Mouse (Mus musculus) ovary, adult 18-20 months (tissue): ENCODE data around the gene Ptpn20.

ENCODE experiments used
- DNase-seq: peaks from one replicate; pipeline ENCODE4 v3.0.0; 2022; ENCODE audit warnings: low spot score, mixed read lengths

The Ptpn20 gene

DNA sequence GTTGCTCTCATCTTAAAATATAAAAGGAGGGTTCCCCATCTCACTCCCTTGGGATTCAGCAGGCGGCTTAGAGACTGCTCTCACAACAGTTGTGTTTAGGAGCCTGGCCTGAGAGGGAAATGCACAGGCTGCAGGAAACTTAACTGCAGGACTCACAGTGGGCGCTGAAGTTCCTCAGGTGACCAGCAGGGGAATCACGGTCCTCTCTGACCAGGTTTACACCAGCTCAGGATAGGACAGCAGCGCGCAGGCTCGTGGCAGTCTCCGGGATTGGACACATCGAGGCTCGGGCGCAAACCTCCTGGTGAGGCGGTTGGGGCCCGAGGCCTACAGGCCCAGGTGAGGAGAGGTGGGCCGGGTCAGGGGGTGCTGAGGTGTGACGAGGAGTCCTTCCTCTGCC is at the start of gene Ptpn20:
TSS of gene Ptpn20 (plus strand) at position 257 of the 400 bp plus-strand sequence.
- no peak for DNase-seq

DNA sequence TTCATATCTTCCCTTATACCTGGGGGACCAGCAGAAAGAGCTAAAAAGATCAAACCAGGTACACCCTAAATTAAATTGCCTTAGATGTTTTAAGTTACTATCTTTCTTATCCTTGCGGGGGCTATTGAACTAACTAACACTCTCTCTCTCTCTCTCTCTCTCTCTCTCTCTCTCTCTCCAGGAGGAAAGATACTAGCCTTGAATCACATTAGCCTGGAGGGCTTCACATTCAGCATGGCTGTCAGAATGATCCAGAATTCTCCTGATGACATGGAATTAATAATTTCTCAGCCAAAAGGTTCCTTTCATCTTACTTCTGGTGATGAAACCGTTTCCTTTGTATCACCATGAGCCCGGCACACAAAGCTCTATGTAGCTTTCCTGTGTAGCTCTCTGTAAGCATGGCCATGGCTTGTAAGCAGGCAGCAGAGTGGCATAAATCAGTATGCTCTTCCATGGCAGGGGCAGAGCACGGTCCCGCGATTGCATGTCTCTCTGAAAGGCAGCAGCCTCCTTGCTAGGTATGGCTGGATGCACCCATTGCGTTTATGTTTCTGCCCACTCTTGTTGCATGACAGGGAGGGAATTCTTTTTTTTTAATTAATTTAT is 49.3 kb upstream of the Ptpn20 start:
- DNase-seq = no peak

DNA sequence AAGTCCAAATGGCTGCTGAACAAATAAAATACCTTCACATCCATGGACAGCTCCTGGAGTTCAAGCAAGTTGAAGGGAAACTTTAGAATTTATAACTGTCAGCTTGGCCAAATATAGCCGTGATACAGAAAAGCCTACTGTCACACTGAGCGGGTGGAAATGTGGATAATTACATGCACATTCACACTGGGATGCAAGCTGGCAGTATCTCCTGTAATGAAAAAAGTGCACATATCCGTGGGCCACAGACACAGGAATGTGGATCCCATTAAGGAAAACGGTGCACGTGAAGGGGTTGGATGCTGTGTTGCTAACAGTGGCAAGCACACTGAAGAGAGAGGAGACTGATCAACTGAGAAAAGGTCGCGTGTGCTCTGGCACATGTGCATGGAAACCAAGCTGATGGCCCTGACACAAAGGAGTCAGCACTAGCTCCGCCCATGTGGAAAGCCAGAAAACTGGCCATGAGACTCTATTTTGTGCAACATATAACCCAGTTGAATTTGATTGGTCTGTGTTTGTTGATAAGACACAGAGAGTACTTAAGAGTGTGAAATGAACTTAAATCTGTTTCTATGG is 43.4 kb upstream of the Ptpn20 start:
- DNase-seq = no peak

DNA sequence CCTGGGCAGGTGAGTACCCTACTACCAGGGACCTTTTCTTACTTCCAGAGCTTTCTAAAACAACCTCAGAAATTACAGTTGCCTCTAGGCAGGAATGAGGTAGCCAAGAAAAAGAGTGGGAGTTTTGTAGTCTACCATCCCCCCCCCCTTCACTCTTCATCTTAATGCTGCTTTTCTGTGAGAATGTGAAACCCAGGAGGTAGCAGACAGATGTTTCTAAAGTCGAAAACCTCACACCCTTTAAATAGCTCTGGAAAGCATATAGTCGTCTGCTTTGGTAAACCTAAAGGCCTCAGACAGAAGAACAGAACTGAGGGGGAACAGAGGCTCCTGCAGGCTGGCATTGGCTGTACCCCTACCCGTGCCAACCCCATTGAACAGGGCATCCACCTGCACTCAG is 40.4 kb upstream of the Ptpn20 start:
- no peak for DNase-seq

DNA sequence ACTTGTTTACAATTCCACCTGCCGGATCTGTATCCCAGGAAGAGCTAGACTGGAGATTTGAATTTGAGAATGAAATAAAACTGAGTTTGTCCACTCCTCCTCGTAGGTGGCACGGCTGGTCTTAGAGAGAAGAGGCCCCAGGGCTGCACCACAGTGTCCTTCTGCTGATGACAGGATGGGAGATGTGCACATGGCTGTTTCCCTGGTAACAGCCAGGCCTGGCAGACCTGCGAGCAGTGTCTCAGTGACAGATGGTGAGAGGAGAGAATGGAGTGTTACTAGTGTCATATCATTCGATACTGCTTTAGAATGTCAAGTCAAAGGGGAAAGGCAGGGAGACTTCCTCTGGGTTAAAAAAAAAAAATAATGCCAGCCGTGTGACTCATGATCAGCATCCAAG is 39.2 kb upstream of the Ptpn20 start:
- DNase-seq = no peak

DNA sequence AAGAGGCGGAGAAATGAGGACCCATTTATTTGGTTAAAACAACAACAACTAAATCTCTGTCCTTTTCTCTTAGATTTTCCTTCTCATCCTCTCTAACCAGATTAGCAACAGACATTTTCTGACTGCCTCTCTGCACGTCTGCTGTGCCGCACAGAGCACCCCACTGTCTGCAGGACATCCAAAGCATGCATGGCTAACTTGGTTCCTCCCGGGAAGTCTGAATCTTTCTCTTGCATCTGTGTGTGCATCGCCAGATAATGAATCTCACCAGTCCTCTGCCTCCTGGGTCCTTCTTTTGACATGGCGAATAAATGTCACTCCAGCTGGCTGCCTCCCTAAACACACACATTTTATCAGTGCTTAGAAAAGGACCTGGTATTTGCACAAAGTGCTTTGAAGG is 18.3 kb upstream of the Ptpn20 start:
- no peak for DNase-seq

DNA sequence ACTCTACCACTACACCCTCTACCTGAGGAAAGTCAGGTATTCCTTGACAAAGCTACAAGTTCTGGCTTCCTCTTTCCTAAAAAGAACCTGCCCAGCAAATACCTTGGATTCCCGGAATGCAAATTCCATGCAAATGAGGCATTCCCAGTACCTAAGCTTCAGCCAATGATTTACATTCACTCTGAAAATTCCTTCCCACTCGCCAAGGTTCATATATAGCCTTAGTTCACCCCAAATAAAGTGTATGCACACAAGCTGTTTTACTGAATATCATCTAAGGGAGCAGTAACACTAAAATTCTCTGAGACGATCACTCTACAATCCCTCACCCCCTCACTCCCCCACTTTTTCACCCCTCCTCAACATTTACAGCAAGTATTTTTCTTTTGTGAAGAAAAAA is 15.4 kb upstream of the Ptpn20 start:
- DNase-seq = no peak

DNA sequence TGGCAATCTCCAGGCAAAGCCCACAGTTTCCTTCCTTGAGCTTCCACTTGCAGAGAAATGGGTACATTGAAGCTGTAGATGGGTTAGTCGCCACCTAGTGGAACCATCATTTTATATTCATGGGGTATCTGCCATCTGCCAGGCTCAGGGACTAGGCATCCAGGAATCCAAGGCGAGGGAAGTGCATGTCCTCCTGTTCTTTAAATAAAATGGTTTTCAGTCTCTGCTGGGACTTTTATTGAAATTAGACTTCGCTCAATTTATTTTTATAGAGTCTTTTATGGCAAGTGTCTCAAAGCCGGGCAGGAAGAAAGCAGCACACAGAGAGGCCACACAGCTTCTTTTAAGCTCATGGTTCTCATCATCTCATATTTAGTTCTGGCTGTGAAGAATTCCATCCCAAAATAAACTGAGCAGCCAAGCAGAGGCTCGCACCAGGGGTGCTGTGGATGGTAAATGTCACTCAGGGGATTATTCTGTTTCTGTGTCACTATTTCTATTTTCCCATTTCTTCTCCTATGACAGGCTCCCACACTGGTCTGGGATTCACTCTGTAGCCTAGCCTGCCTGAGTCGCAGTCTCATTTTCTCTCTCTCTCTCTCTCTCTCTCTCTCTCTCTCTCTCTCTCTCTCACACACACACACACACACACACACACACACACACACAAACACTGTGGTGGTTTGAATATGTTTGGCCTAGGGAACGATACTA is 9.1 kb upstream of the Ptpn20 start:
- no peak for DNase-seq

DNA sequence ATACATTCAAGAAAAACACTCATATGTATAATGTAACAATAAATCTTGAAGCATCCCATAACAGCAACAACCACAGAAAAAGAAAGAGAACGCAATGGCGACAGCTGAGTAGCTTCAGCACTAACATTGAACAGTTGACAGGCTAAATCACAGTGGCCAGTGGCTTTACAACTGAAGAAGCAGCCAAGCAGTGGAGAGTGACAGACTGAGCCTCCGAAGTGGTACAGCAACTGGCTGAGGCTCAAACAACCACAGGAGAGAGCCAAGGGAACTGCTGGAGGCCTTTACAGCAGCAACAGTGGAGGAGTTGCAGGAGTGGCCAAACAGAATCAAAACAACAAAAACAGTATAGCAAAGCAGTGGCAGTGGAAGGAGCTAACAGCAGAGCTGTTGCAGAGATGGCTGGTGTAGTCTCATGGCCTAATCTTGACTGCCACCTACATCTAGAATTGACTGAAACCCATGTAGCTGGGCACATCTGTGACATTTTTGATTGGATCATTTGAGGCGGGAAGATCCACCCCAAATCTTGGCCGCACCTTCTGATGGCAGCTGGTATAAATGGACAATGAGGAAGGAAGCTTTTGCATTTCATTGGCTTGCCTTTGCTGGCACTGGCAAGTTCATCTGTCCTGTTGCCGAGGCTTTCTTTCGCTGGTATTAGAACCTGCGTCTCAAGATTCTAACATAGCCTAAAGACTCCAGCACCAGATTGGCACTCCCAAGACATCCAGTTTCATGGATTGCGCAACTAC is 9.5 kb downstream of the Ptpn20 start:
- DNase-seq = no peak

DNA sequence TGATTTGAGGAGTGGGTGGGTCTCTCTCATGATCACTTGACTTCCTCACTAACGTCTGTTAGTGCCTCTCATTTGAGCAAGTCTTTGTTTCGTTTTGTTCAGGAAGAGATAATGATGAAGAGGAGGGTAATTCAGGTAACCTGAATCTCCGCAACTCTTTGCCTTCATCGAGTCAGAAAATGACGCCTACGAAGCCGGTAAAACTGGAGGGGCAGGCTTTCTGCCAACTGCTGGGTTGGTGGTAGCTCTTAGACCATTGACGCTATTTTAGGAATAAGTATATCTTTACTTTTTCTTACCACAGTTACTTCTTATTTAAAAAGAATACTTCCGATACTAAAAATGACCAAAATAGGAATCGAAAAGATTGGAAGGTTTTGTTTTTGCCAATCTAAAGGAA is 18.4 kb downstream of the Ptpn20 start:
- no peak for DNase-seq

DNA sequence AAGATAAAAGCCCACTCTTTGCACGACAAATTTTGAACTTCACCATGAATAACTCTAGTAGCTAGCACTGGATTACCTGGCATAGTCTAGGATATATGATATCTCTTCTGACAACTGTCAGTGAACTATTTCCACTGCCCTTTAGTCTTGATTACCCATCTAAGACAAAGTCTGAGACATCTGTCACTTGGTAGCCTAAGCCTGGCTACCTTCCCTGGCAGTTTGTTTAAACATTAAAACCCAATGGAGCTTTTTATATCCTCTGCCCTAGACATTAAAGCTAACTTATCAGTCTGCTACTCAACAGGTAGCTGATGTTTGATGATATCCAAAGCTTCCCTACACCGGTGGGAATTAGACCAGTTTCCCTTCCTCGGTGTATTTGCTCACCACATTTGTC is 36.0 kb downstream of the Ptpn20 start:
- DNase-seq = no peak

DNA sequence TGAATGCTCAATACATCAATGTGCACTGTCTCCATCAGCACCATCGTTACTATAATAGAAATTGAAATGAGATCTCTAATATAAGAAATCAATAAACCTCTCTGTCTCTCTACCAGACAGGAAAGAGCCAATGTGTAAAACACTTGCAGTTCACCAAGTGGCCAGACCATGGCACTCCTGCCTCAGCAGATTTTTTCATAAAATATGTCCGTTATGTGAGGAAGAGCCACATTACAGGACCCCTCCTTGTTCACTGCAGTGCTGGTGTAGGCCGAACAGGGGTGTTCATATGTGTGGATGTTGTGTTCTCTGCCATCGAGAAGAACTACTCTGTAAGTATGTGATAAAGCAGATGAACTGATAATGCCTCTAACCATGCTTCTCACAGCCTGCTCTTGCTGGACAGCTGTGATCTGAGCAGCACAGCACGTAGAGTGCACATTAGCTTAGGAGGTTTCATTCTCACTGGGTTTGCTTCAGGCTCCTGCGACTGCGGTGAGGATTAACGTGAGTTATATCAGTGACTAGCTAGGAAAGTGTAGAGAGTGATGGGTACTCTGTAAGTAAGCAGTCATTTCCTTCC is 43.9 kb downstream of the Ptpn20 start:
- DNase-seq = no peak

DNA sequence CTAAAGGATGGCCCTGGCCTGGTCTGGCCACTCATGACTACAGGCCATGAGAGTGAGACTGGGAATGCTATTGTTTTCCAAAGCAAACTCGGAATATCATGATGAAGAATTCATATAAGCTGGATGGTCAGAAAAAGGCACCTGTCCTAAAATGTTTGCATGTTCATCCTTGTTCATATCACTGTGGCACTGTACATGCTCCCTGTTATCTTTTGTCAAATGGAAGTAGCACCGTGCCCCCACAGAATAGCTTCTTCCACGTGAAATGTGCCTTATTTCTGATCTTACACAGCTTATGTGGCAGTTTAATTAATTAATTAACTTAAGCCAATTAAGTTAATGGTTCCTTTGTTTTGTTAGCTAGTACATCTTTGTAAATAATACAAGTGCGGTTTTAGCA is 45.3 kb downstream of the Ptpn20 start:
- DNase-seq = no peak

DNA sequence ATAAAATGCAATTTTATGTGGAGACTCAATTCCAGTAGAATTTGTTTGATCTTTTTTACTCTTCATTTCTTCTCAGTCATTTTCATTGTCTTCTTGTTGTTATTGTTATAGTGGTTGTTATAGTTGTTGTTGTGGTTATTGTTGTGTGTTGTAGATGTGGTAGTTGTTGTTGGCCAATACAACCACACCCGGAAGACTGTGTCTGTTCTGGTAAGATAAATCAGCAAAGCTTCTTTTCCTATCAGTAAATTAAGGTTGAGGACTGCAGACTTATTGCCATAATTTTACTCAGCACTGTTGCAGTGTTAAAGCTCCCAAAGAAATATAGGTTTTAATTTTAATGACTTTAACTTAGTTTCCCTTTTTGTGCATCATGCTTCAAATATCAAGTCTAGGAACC is 45.8 kb downstream of the Ptpn20 start:
- no peak for DNase-seq

DNA sequence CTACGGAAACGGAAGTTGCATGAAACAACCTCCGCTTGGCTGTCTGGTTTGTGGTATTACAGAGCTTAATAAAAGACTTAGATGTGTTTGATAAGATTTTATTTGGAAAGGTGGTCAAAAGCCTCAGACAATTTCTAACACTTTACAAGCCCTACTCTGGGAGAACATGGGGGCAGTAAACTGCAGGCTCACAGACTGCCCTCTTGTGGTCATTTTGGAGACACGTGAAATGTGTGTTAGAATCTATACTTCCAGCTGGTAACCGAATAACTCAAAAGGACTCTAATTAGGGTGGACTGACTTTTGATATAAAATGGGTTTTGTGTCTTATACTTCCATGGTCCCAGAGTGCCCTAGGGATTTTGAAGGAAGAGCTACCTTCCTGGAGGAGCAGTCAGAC is 50.4 kb downstream of the Ptpn20 start:
- DNase-seq = no peak

DNA sequence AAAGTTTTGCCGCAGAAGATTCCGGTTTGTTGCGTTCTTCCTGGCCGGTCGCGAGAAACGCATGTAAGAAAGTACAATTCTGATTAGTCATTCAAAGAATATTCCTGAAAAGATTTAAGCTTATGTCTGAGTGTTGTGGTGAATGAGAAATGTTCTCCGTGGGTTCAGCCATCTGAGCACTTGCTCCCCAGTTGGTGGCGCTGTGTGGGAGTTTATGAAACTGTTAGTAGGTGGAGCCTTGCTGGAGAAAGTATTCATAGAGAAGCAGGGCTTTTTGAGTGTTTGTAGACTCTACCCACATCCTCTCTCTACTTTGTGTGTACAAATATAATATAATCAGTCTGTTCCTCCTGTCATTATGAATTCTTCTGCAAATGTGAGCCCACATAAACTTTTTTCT is 61.7 kb downstream of the Ptpn20 start:
- no peak for DNase-seq

DNA sequence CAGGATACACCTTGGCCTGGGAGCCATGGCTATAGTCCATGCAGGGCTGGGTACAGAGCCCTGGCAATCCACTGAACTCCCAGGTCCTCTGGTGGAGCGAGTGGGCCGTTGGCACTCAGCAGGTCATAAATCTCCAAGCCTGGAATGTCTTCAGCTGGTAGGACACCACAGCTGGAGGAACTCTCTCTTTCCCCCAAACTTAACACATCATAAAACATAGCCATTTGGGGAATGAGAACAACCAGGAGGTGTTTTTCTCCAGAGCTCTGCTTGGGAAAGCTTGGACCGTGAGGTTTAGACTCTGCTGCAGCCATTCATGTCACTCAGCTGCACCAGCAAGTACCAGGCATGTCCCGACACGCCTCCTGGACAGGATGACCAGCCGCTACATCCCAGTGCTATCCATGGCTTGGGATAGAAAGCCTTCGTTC is 68.5 kb downstream of the Ptpn20 start:
- no peak for DNase-seq

DNA sequence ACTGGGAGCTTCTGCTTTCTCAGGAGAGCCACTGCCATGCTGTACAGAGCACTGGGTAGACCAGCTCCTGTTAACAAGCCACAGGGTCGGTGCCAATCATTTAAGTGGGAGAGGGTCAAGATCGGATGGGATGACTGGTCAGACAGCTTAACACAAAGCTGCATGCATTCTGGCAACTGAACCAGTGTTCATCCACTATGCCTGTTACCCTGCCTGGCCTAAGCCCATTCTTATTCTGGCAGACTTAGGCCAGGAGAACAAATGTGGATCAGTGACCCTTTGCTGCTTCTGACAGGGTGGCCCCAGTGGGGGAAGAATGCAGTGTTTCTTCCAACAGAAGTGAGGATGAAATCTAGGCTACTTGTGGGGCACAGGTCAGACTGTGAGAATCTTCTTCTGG is 69.3 kb downstream of the Ptpn20 start:
- no peak for DNase-seq

DNA sequence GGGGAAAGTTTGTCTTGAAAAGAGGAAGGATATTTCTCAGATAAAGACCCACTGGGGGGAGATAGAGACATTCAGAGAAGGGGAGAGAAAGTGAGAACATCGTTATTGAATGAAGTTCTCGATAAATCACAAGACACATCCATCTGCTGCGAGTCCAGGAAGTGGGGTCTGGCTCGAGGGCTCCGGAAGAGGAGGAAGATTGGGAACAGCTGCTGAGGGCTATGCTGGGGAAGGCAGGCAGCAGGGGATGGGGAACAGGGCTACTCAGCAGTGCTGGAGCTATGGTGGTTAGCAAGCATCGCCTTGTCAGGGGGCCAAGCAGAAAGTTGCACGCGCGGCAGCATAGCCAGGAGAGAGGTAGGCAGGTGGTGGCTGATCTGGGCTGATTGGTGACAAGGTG is 73.1 kb downstream of the Ptpn20 start:
- DNase-seq = no peak

DNA sequence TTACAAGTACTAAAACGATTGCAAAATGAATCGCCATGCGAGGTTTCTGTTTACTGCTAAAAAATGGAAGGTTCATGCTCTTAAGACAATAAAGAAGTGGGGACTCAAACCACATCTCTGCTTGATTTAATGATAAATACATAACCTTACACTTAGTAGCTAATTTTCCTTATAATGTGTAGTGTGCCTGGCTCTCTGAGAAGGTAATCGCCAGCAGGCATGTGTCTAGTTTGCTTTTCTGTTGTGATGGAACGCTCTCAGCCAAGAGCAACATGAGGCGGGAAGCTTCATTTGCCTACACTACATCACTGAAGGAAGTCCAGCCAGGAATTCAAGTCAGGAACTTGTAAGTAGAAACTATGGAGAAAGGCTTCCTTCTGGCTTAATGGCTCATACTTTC is 77.3 kb downstream of the Ptpn20 start:
- no peak for DNase-seq

DNA sequence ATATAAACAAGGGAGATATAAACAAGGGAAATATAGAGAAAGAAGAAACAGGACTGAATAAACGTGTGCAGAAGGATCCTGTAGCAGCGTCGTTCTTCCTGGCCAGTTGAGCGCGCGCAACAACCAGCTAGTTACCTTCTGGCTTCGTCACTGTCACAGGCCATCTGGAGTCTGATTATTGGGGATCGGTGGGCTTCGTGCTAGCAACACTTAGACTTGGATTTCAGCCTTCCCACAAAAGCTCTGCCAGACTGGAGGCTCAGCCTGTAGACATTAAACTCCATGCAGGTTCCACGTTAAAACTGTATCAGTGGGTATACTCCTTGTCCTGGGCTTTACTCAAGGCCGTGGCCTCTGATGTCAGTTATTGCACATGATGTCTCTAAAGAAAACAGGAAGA is 80.9 kb downstream of the Ptpn20 start:
- DNase-seq = no peak

DNA sequence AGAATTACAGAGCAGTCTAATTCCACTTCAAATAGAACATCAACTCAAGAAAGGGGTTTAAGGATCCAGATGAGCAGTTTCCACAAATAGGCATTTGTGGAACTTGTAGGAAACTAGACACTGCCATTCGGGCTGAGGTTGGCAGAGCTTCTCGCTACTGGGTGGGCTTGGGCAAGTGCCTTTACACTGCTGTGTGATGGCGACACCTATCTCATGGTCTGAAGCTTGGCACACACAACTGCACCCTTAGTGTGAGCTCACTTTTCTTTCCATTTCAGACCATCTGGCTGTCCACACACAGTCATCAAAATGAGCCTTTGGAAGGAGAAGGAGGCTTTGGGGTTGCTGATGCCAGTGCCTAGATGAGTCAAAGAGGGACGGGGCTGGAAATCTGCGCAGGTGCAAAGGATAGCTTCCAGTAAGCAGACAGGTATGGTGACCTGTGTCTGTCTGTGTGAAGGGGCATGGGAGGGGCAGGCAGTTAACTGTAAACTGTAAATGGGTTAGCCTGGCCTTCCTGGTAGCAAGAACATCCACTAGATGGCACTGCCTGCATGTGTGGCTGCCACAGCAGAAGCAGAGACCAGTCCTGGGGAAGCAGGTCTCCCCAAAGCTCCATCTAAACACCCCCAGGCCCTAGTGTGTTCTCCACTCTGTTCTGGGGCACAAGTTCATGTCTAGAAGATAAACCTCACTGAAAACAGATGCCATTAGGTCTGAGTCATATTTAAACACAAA is 84.5 kb downstream of the Ptpn20 start:
- no peak for DNase-seq
